Mouse (Mus musculus): ENCODE results near the gene Trmt5. TPM values are rescaled to one million over a fixed set of nuclear protein-coding genes. Genes with fewer than 3 reads are reported as not detected.

Trmt5 gene
- polyA plus RNA-seq, 1 experiment from 2014 or later: 15.8 TPM

GRCm38 (mm10) chr12:73266597-73266996 lies 19.9 kb downstream of the Trmt5 start:
- H3K4me1 ChIP-seq: no peaks in the 10 kb centered on the region
- 97% methylated on average over 1 of the region's 1 CpGs for WGBS
- H3K9me3 ChIP-seq (replicated peaks): peaks cover 5% of the 10 kb centered on the region; the same call in 1 of the 2 replicates
- no peak overlapping the region for H3K4me2 ChIP-seq
- no peak for ATAC-seq
- H3K27ac ChIP-seq: no peak overlapping the region
- H3K27me3 ChIP-seq: no peaks in the 10 kb centered on the region
- no peaks in the 10 kb centered on the region for H3K36me3 ChIP-seq (ENCODE audit: poor library complexity, severe bottlenecking)
- H3K9ac ChIP-seq: no peak overlapping the region
- H3K4me3 ChIP-seq: no peak overlapping the region

DNA sequence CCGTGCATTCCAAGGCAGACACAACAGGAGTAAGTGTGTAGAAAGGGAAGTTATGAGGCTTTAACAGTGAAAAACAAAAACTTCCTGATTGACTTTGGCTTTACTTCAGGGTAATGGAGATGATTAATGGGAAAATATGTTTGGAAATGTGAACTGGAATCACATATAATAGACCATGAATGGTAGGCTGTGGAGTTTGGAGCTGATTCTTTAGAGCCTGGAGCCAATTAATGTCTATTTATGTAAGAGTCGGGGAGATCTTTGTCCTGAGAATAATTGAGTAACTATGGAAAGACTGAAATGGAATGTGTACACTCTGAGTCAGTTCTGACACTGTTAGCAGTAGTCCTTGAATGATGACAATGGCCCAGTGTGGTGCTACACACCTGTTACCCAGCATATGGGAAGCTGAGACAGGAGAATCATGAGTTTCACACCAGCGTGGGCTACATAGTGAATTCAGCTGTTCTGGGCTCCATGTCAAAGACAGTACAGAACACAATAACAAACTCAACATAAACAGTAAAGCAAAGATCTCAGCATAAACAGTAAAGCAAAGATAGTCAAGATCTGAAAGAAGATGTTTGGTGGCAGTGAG lies 21.0 kb downstream of the Trmt5 start:
- Histone ChIP-seq H3K36me3 (ENCODE audit: poor library complexity, severe bottlenecking) (no peaks in the 10 kb centered on the region), H3K4me2 (no peak overlapping the region), H3K4me3 (no peak overlapping the region), H3K27ac (no peak overlapping the region), H3K9me3 (replicated peaks) (peaks cover 5% of the 10 kb centered on the region; the same call in 1 of the 2 replicates), H3K9ac (no peak overlapping the region), H3K27me3 (no peaks in the 10 kb centered on the region), H3K4me1 (no peaks in the 10 kb centered on the region)
- ATAC-seq: no peak
- WGBS: 60% methylated on average over 3 of the region's 3 CpGs

DNA sequence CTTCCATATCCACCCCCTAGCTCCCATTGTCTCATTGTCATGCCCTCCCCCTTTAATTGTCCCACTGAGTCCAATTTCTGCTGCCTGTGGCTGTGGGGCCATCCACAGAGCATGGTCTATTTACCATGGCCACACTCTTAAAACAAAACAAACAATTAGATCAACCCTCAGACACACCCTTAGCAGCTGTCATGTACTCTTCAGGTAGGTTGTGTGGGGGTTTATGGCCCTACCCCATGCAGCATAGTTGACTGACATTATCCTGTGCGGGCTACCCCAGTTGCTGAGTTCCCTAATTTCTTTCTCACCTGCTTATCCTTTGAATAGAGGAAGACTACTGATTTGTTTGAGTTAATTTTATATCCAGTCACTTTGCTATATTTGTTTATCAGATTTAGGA lies 26.2 kb downstream of the Trmt5 start:
- no peak overlapping the region for H3K4me2 ChIP-seq
- no peak overlapping the region for H3K9ac ChIP-seq
- H3K9me3 ChIP-seq (replicated peaks): peaks cover 5% of the 10 kb centered on the region; the same call in 1 of the 2 replicates
- no peaks in the 10 kb centered on the region for H3K27me3 ChIP-seq
- no peak overlapping the region for H3K27ac ChIP-seq
- WGBS: 97% methylated on average over 1 of the region's 1 CpGs
- no peak for ATAC-seq
- H3K36me3 ChIP-seq (ENCODE audit: poor library complexity, severe bottlenecking): no peaks in the 10 kb centered on the region
- no peak overlapping the region for H3K4me3 ChIP-seq
- no peaks in the 10 kb centered on the region for H3K4me1 ChIP-seq

DNA sequence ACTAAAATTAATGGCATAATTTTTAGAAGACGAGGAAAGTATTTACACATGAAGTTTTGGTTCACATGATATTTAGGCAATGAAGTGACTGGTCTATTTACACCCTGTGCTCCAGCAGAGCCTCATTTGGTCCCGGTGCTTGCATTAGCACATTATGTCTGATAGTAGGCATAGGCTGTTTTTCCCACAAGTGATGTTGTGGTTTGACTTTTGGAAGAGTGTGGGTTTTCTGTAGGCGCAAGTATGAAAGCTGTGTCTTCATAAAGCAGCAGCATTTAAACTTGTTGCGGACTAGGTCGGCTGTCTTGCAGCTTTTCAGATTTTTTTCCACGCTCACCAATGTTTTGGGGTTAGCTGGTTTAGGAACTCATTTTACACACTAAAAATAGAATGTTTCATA lies 27.2 kb downstream of the Trmt5 start:
- H3K4me1 ChIP-seq: no peaks in the 10 kb centered on the region
- H3K27ac ChIP-seq: no peak overlapping the region
- H3K4me3 ChIP-seq: no peak overlapping the region
- no peak overlapping the region for H3K4me2 ChIP-seq
- H3K27me3 ChIP-seq: no peaks in the 10 kb centered on the region
- H3K9me3 ChIP-seq (replicated peaks): peaks cover 5% of the 10 kb centered on the region; the same call in 1 of the 2 replicates
- no peaks in the 10 kb centered on the region for H3K36me3 ChIP-seq (ENCODE audit: poor library complexity, severe bottlenecking)
- H3K9ac ChIP-seq: no peak overlapping the region
- WGBS: 98% methylated on average over 6 of the region's 6 CpGs
- no peak for ATAC-seq

DNA sequence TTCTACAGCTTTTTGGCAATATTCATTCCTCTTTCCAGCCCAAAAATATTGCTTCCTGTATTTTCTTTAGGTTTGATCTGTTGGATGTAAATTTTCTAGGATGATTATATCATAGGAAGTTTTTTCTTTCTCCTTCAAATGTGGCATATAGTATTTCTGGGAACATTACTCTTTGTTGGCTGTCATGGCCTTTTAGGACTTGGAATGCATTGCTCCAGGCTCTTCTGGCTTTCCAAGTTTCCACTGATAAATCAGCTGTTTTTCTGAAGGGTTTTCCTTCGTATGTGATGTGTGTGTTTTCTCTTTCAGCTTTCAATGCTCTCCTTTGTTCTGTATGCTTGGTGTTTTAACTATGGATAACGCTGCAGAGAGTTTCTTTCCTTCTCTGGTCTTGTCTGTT lies 31.5 kb downstream of the Trmt5 start:
- Histone ChIP-seq H3K4me2 (no peak overlapping the region), H3K9ac (no peak overlapping the region), H3K4me1 (no peaks in the 10 kb centered on the region), H3K27me3 (no peaks in the 10 kb centered on the region), H3K4me3 (no peak overlapping the region), H3K36me3 (ENCODE audit: poor library complexity, severe bottlenecking) (no peaks in the 10 kb centered on the region), H3K9me3 (replicated peaks) (no peaks in the 10 kb centered on the region), H3K27ac (no peak overlapping the region)
- 62% methylated on average over 2 of the region's 2 CpGs for WGBS
- no peak for ATAC-seq

DNA sequence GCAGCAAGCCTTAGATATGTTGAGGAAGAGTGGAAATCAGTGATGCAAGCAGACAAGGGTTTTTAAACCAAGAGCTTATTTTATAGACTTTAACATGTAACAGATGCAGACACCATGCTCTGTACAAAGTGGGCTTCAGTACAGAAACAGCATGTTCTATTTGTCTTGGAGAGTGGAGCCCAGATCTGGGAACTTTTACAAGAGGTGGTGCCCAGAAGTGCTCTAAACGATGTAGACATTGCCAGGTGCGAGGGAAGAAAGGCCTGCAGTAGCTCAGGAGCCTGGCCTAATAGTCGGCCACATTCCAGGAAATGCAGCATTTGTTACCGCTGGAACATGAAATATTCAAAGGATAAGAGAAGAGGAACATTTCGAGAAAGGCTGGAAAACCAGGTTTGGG lies 40.8 kb downstream of the Trmt5 start:
- no peaks in the 10 kb centered on the region for H3K27me3 ChIP-seq
- no peak overlapping the region for H3K27ac ChIP-seq
- no peak for ATAC-seq
- no peaks in the 10 kb centered on the region for H3K36me3 ChIP-seq (ENCODE audit: poor library complexity, severe bottlenecking)
- H3K4me3 ChIP-seq: no peak overlapping the region
- H3K9ac ChIP-seq: no peak overlapping the region
- H3K9me3 ChIP-seq (replicated peaks): no peaks in the 10 kb centered on the region
- no peak overlapping the region for H3K4me2 ChIP-seq
- 81% methylated on average over 5 of the region's 5 CpGs for WGBS
- H3K4me1 ChIP-seq: peaks cover 7% of the 10 kb centered on the region; the same call in 1 of the 2 replicates

DNA sequence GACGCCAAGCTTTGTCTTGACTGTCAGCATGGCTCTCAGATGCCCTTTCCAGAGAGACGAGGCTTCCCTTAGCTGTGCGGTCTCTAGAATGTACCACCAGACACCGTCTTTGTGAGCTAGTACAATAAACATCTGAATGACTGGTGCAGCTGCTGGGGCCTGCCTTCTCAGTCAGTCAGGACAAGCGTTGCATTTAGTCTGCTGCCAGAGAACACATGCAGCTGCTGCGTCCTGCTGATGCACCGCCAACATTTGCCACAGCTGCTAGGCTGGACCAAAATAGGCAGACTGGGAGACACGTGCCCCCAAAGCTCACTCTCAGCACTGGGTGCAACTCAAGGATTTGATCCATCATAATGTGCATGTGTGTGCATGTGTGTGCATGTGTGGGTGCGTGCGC lies 44.5 kb downstream of the Trmt5 start:
- peak overlapping the region; percentile 44; the same call in 1 of the 2 replicates for H3K27ac ChIP-seq
- H3K36me3 ChIP-seq (ENCODE audit: poor library complexity, severe bottlenecking): no peaks in the 10 kb centered on the region
- H3K27me3 ChIP-seq: no peaks in the 10 kb centered on the region
- WGBS: 52% methylated on average over 10 of the region's 10 CpGs
- H3K9ac ChIP-seq: no peak overlapping the region
- H3K9me3 ChIP-seq (replicated peaks): no peaks in the 10 kb centered on the region
- no peak overlapping the region for H3K4me2 ChIP-seq
- peaks cover 7% of the 10 kb centered on the region; the same call in 1 of the 2 replicates for H3K4me1 ChIP-seq
- no peak overlapping the region for H3K4me3 ChIP-seq
- peak; percentile 90 for ATAC-seq

GRCm38 (mm10) chr12:73232586-73232985 lies 53.9 kb downstream of the Trmt5 start:
- Histone ChIP-seq H3K27me3 (no peaks in the 10 kb centered on the region), H3K4me3 (no peak overlapping the region), H3K36me3 (ENCODE audit: poor library complexity, severe bottlenecking) (no peaks in the 10 kb centered on the region), H3K9me3 (replicated peaks) (no peaks in the 10 kb centered on the region), H3K4me2 (no peak overlapping the region), H3K27ac (no peak overlapping the region), H3K4me1 (no peaks in the 10 kb centered on the region), H3K9ac (no peak overlapping the region)
- WGBS: 88% methylated on average over 2 of the region's 2 CpGs
- ATAC-seq: no peak

- no peak overlapping the region for H3K27ac ChIP-seq
- H3K4me1 ChIP-seq: no peaks in the 10 kb centered on the region
- no peaks in the 10 kb centered on the region for H3K27me3 ChIP-seq
- no peak overlapping the region for H3K9ac ChIP-seq
- no peak overlapping the region for H3K4me2 ChIP-seq
- no peak overlapping the region for H3K4me3 ChIP-seq
- H3K9me3 ChIP-seq (replicated peaks): no peaks in the 10 kb centered on the region
- H3K36me3 ChIP-seq (ENCODE audit: poor library complexity, severe bottlenecking): no peaks in the 10 kb centered on the region
- no peak for ATAC-seq
Measured at GRCm38 (mm10) chr12:73231552-73231951, 55.0 kb downstream of the Trmt5 start.

DNA sequence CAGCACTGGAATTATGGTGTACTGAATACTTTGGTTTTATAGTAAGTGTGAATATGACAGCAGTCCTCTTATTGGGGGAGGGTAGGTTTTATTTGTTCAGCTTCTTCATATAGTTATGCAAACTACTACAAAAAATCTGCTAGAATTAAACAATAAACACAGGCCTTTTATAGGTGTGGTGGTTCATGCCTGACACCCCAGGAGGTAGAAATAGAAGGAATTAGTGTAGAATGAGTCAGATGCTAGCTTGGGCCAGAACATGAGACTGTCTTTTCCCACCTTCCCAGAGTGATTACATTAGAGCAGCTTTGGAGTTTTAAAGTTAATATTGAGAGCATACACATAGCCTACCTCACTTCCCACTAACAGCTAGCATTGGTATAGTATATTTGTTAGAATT lies 56.3 kb downstream of the Trmt5 start:
- no peaks in the 10 kb centered on the region for H3K9me3 ChIP-seq (replicated peaks)

More for the DNA sequence above, 56.3 kb downstream of the Trmt5 start:
- Histone ChIP-seq H3K36me3 (ENCODE audit: poor library complexity, severe bottlenecking) (no peaks in the 10 kb centered on the region), H3K4me2 (no peak overlapping the region), H3K4me3 (no peak overlapping the region), H3K27ac (no peak overlapping the region), H3K27me3 (no peaks in the 10 kb centered on the region), H3K4me1 (no peaks in the 10 kb centered on the region), H3K9ac (no peak overlapping the region)
- no peak for ATAC-seq

Other genes starting within 250 kb of the Trmt5 start
- 0.22 and 0.42 TPM in 2 replicates for gene Six1, start 232.8 kb downstream of the Trmt5 start, polyA plus RNA-seq (2015; fragmentation: Nextera tagmentation; extraction: Ambion mirVana)
- gene Six4, start 173.3 kb downstream of the Trmt5 start, polyA plus RNA-seq (2015; fragmentation: Nextera tagmentation; extraction: Ambion mirVana): 0.89 and 1.0 TPM in 2 replicates
- gene Mnat1, start 163.0 kb downstream of the Trmt5 start, polyA plus RNA-seq (2015; fragmentation: Nextera tagmentation; extraction: Ambion mirVana): 20.8 and 21.6 TPM in 2 replicates
- 7.4 and 7.6 TPM in 2 replicates for gene Slc38a6, start 69 bp upstream of the Trmt5 start, polyA plus RNA-seq (2015; fragmentation: Nextera tagmentation; extraction: Ambion mirVana)

Measured in forebrain, embryonic 13.5 days (tissue).